Mouse (Mus musculus): ENCODE measurements around the gene Acad9. TPM values are rescaled to one million over a fixed set of nuclear protein-coding genes. Genes with fewer than 3 reads are reported as not detected.
"Not testable (repeated sequence)": the region's sequence is repeated elsewhere in the genome, so short reads cannot be mapped to it uniquely, and the experiment has no call there.

Gene Acad9
- polyA plus RNA-seq, 1 experiment from 2014 or later: 98.5 TPM

DNA sequence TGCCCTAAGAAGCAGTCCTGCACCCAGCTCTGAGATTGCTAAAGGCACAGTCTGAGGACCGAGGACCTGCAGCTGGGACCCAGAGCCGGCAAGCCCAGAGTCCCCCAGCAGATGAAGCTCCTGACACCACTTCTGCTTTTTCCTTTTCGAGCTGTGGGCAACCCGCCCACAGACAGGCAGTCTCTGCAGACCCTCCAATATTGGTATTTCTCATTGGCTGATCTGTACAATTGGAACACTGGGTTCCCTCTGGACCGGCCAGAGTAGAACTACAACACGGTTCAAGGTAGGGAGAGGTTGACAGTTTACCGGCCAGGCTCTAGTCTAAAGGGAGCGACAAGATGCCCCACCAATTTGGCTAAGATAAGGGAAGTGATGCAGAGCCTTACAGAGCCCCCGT, 60.4 kb downstream of the Acad9 start:
- WGBS: 95% methylated on average over 9 of the region's 9 CpGs
- H3K27me3 ChIP-seq (replicated peaks; ENCODE audit: control insufficient read depth, insufficient read depth, low read length); H3K4me2 ChIP-seq (ENCODE audit: low read length); DNase-seq (ENCODE audit: low spot score); H3K36me3 ChIP-seq (ENCODE audit: control insufficient read depth, insufficient read depth, low read length); H3K4me1 ChIP-seq (ENCODE audit: control insufficient read depth, insufficient read depth, low read length); H3K9me3 ChIP-seq (replicated peaks; ENCODE audit: control insufficient read depth, low read length); H3K9ac ChIP-seq (ENCODE audit: low read length); ATAC-seq; H3K27ac ChIP-seq (ENCODE audit: low read depth, low read length); H3K4me3 ChIP-seq (ENCODE audit: low read depth, low read length): not testable (repeated sequence)

DNA sequence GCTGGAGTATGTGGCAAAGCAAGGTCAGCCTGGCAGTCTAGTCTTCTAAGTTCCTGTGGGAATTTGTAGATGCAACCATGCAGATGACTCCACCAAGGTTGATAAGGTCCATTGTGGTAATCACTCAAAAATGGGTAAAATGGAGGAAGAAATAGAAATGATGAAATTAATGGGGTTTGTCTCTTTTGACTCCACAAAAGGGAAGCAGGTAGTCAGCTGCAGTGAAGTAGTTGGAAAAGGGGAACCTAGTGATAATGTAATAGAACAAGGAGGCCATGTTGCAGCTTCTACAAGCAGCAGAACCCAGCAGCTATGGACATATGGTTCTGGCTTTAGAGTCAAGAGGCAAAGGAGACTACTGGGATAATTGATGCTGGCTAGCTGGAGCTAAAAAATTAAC, 70.4 kb downstream of the Acad9 start:
- Histone ChIP-seq H3K36me3 (ENCODE audit: control insufficient read depth, insufficient read depth, low read length) (no peaks in the 10 kb centered on the region), H3K27ac (ENCODE audit: low read depth, low read length) (no peak overlapping the region), H3K9ac (ENCODE audit: low read length) (no peak overlapping the region), H3K4me2 (ENCODE audit: low read length) (no peak overlapping the region), H3K4me1 (ENCODE audit: control insufficient read depth, insufficient read depth, low read length) (no peaks in the 10 kb centered on the region), H3K9me3 (replicated peaks; ENCODE audit: control insufficient read depth, low read length) (no peaks in the 10 kb centered on the region), H3K27me3 (replicated peaks; ENCODE audit: control insufficient read depth, insufficient read depth, low read length) (no peaks in the 10 kb centered on the region), H3K4me3 (ENCODE audit: low read depth, low read length) (no peak overlapping the region)
- DNase-seq (ENCODE audit: low spot score) (no peak), ATAC-seq (no peak)

DNA sequence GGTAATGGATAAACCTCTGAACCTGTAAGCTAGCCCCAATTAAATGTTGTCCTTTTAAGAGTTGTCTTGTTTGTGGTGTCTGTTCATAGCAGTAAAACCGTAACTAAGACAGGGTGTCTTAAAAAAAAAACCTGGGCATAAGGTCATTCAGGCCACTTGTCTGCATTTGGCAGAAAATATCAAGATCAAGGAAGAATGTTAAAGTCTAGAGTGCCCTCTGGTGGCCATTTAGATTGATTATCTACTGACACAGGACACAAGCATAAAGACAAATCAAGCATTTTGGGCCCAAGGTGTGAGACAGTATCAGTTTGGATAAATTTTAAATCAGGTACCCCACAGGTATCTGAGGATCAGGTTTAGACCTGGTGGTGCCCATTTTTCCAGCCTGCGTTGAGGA, 71.8 kb downstream of the Acad9 start:
- no peak overlapping the region for H3K27ac ChIP-seq (ENCODE audit: low read depth, low read length)
- no peak overlapping the region for H3K4me2 ChIP-seq (ENCODE audit: low read length)
- H3K27me3 ChIP-seq (replicated peaks; ENCODE audit: control insufficient read depth, insufficient read depth, low read length): no peaks in the 10 kb centered on the region
- 47% methylated on average over 2 of the region's 2 CpGs for WGBS
- H3K9me3 ChIP-seq (replicated peaks; ENCODE audit: control insufficient read depth, low read length): no peaks in the 10 kb centered on the region
- ATAC-seq (no peak), DNase-seq (ENCODE audit: low spot score) (peak; percentile 69)
- no peaks in the 10 kb centered on the region for H3K36me3 ChIP-seq (ENCODE audit: control insufficient read depth, insufficient read depth, low read length)
- no peak overlapping the region for H3K9ac ChIP-seq (ENCODE audit: low read length)
- no peaks in the 10 kb centered on the region for H3K4me1 ChIP-seq (ENCODE audit: control insufficient read depth, insufficient read depth, low read length)
- no peak overlapping the region for H3K4me3 ChIP-seq (ENCODE audit: low read depth, low read length)

DNA sequence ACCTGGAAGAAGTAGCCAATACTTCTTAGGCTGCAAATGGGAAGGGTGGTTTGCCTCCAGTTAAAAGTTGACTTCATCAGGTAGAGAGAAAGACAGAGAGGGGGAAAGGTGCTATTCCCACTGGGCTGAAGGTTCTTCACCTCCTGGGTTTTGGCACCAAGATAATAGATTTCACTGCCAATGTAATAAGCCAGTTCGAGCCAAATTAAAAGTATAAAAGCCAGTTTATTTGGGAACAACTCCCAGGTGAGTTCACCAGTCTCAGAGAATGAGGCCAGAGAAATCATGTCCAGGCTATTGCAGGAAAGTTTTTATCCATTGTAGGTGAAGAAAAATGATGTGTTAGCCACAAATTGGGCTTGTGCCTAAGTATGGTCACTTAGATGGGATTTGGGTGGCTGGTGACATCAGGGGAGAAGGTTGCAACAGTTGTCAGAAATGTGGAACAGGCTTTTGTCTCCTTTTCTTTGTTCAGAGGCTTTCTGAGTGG, 72.4 kb downstream of the Acad9 start:
- no peak overlapping the region for H3K4me3 ChIP-seq (ENCODE audit: low read depth, low read length)
- H3K4me1 ChIP-seq (ENCODE audit: control insufficient read depth, insufficient read depth, low read length): no peaks in the 10 kb centered on the region
- ATAC-seq (no peak), DNase-seq (ENCODE audit: low spot score) (no peak)
- no peaks in the 10 kb centered on the region for H3K36me3 ChIP-seq (ENCODE audit: control insufficient read depth, insufficient read depth, low read length)
- H3K4me2 ChIP-seq (ENCODE audit: low read length): no peak overlapping the region
- WGBS: 64% methylated on average over 1 of the region's 1 CpGs
- H3K27ac ChIP-seq (ENCODE audit: low read depth, low read length): no peak overlapping the region
- no peaks in the 10 kb centered on the region for H3K9me3 ChIP-seq (replicated peaks; ENCODE audit: control insufficient read depth, low read length)
- H3K9ac ChIP-seq (ENCODE audit: low read length): no peak overlapping the region
- H3K27me3 ChIP-seq (replicated peaks; ENCODE audit: control insufficient read depth, insufficient read depth, low read length): no peaks in the 10 kb centered on the region

DNA sequence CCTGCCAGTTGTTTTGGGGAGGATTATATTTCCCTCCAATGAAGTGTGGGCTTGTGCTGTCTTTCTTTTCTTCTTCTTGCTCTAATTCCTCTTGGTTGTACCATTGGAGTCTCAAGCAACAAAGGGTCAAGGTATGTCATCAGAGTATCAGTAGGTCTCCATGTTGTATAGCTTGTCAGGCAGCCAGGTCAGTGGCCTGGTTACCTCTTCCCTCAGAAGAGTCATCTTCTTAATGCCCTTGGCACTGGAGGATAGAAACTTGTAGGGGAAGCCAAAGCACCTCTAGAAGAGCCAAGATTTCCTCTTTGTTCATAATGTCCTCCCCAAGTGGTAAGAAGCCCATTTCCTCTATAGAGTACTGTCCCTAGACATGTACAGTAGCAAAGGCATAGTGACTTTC, 73.2 kb downstream of the Acad9 start:
- H3K27ac ChIP-seq (ENCODE audit: low read depth, low read length): no peak overlapping the region
- H3K27me3 ChIP-seq (replicated peaks; ENCODE audit: control insufficient read depth, insufficient read depth, low read length): no peaks in the 10 kb centered on the region
- DNase-seq (ENCODE audit: low spot score) (no peak), ATAC-seq (no peak)
- H3K4me2 ChIP-seq (ENCODE audit: low read length): no peak overlapping the region
- H3K9me3 ChIP-seq (replicated peaks; ENCODE audit: control insufficient read depth, low read length): no peaks in the 10 kb centered on the region
- H3K9ac ChIP-seq (ENCODE audit: low read length): no peak overlapping the region
- no peak overlapping the region for H3K4me3 ChIP-seq (ENCODE audit: low read depth, low read length)
- no peaks in the 10 kb centered on the region for H3K4me1 ChIP-seq (ENCODE audit: control insufficient read depth, insufficient read depth, low read length)
- H3K36me3 ChIP-seq (ENCODE audit: control insufficient read depth, insufficient read depth, low read length): no peaks in the 10 kb centered on the region

Other genes starting within 250 kb of the Acad9 start
- gene Dcun1d1, start 128.5 kb upstream of the Acad9 start, polyA plus RNA-seq (2014; fragmentation: Nextera tagmentation; extraction: Ambion mirVana): 103 and 121 TPM in 2 replicates
- 20.0 and 24.8 TPM in 2 replicates for gene Mccc1, start 65.3 kb upstream of the Acad9 start, polyA plus RNA-seq (2014; fragmentation: Nextera tagmentation; extraction: Ambion mirVana)
- gene Ccdc144b, start 12.4 kb upstream of the Acad9 start, polyA plus RNA-seq (2014; fragmentation: Nextera tagmentation; extraction: Ambion mirVana): not detected in 2 replicates
- 12.2 and 15.9 TPM in 2 replicates for gene D3Ertd254e, start 85.0 kb downstream of the Acad9 start, polyA plus RNA-seq (2014; fragmentation: Nextera tagmentation; extraction: Ambion mirVana)
- 2.6 and 2.8 TPM in 2 replicates for gene Qrfpr, start 156.3 kb downstream of the Acad9 start, polyA plus RNA-seq (2014; fragmentation: Nextera tagmentation; extraction: Ambion mirVana)

Measured in forebrain, embryonic 14.5 days (tissue).